Mouse (Mus musculus) lung, postnatal 0 days (tissue): ENCODE data around the gene Tssk3. TPM values are rescaled to one million over a fixed set of nuclear protein-coding genes. Genes with fewer than 3 reads are reported as not detected.

ENCODE experiments used
- ATAC-seq: fragments of 200-750 bp; cut with Nextera tagmentation; 2 replicates; pipeline ENCODE4 v1.8.0; 2017; ENCODE audit warnings: moderate library complexity
- DNase-seq: peaks from one replicate; pipeline ENCODE4 v3.0.0-alpha.2; 2016; ENCODE audit warnings: low spot score
- H3K27ac ChIP-seq: fragments of 300-500 bp; sonication (generic); 2 replicates; pipeline ENCODE4 v1.5.1; 2014; ENCODE audit warnings: antibody characterized with exemption, mild to moderate bottlenecking, low read length, mixed read lengths
- H3K27me3 ChIP-seq: fragments of 300-500 bp; sonication (generic); replicated peaks from 2 replicates; pipeline ENCODE4 v1.6.1; 2014; ENCODE audit warnings: low read length, mixed read lengths; ENCODE audit not compliant: insufficient read depth
- H3K36me3 ChIP-seq: fragments of 300-500 bp; sonication (generic); 2 replicates; pipeline ENCODE4 v1.6.1; 2014; ENCODE audit warnings: low read length, mixed read lengths; ENCODE audit not compliant: insufficient read depth
- H3K4me1 ChIP-seq: fragments of 300-500 bp; sonication (generic); 2 replicates; pipeline ENCODE4 v1.6.1; 2014; ENCODE audit warnings: antibody characterized with exemption, low read depth, low read length, mixed read lengths; ENCODE audit not compliant: insufficient read depth
- H3K4me2 ChIP-seq: fragments of 300-500 bp; sonication (generic); replicated peaks from 2 replicates; pipeline ENCODE4 v1.6.1; 2014; ENCODE audit warnings: low read depth, mild to moderate bottlenecking, low read length, moderate library complexity, mixed read lengths
- H3K4me3 ChIP-seq: fragments of 300-500 bp; sonication (generic); 2 replicates; pipeline ENCODE4 v1.5.1; 2014; ENCODE audit warnings: low read depth, low read length
- H3K9ac ChIP-seq: fragments of 300-500 bp; sonication (generic); replicated peaks from 2 replicates; pipeline ENCODE4 v1.6.1; 2014; ENCODE audit warnings: low read depth, mild to moderate bottlenecking
- H3K9me3 ChIP-seq: fragments of 300-500 bp; sonication (generic); 2 replicates; pipeline ENCODE4 v1.6.1; 2016; ENCODE audit warnings: low read length, mixed read lengths
- CTCF ChIP-seq: IDR thresholded peaks from 2 replicates; pipeline ENCODE4 v1.5.1; 2016; ENCODE audit warnings: antibody characterized with exemption, mild to moderate bottlenecking
- EP300 ChIP-seq: IDR thresholded peaks from 2 replicates; pipeline ENCODE4 v1.6.1; 2016; ENCODE audit warnings: antibody characterized with exemption, mild to moderate bottlenecking, control low read depth
- WGBS: fragments of 180-500 bp; shearing (Covaris S2); extraction: QIAGEN DNeasy Blood & Tissue Kit; methylation state at CpG from one replicate; pipeline ENCODE4 v1.1.7; 2014; 5-methylcytosine and 5-hydroxymethylcytosine counted together
- polyA plus RNA-seq: library from polyadenylated mRNA; unstranded; fragments of >200 nt; fragmentation: Nextera tagmentation; extraction: Ambion mirVana; gene quantifications from 2 replicates; pipeline ENCODE4 v1.2.1, GENCODE M21; 2015

The Tssk3 gene
- polyA plus RNA-seq, 1 experiment from 2014 or later: 0.12 TPM

- no peak overlapping the region for H3K9ac ChIP-seq
- ATAC-seq (no peak), DNase-seq (no peak)
- H3K27ac ChIP-seq: no peak overlapping the region
- H3K4me1 ChIP-seq: peaks cover 3% of the 10 kb centered on the region; the same call in 1 of the 2 replicates
- no peaks in the 10 kb centered on the region for H3K27me3 ChIP-seq
- no peak overlapping the region for H3K4me2 ChIP-seq
- TF ChIP-seq CTCF (no peak), EP300 (no peak)
- H3K9me3 ChIP-seq: no peaks in the 10 kb centered on the region
- no peak overlapping the region for H3K4me3 ChIP-seq
- no peaks in the 10 kb centered on the region for H3K36me3 ChIP-seq
- 56% methylated on average over 5 of the region's 5 CpGs for WGBS
These were observed 34.7 kb downstream of the Tssk3 start for GRCm38 (mm10) chr4:129456126-129456525.

- WGBS: 1% methylated on average over 5 of the region's 5 CpGs
- Histone ChIP-seq H3K9me3 (no peaks in the 10 kb centered on the region), H3K9ac (no peak overlapping the region), H3K4me1 (no peaks in the 10 kb centered on the region), H3K36me3 (no peaks in the 10 kb centered on the region), H3K4me3 (no peak overlapping the region), H3K27ac (no peak overlapping the region), H3K27me3 (no peaks in the 10 kb centered on the region), H3K4me2 (no peak overlapping the region)
- DNase-seq (peak; percentile 91), ATAC-seq (peak; percentile 82)
- TF ChIP-seq EP300 (no peak), CTCF (peak; percentile 98)
These were observed 35.6 kb downstream of the Tssk3 start for GRCm38 (mm10) chr4:129455265-129455664.

- TF ChIP-seq CTCF (0 out of 2 replicates have a peak, but pooled peaks have one; percentile 15), EP300 (no peak)
- WGBS: 63% methylated on average over 15 of the region's 15 CpGs
- Histone ChIP-seq H3K27me3 (no peaks in the 10 kb centered on the region), H3K4me2 (no peak overlapping the region), H3K9ac (no peak overlapping the region), H3K4me3 (no peak overlapping the region), H3K9me3 (no peaks in the 10 kb centered on the region), H3K36me3 (no peaks in the 10 kb centered on the region), H3K27ac (no peak overlapping the region), H3K4me1 (peaks cover 5% of the 10 kb centered on the region; the same call in 1 of the 2 replicates)
- ATAC-seq (peak; percentile 63), DNase-seq (peak; percentile 62)
These were observed 39.2 kb downstream of the Tssk3 start for GRCm38 (mm10) chr4:129451471-129452169.

- 60% methylated on average over 2 of the region's 2 CpGs for WGBS
- DNase-seq (no peak), ATAC-seq (no peak)
- no peaks in the 10 kb centered on the region for H3K36me3 ChIP-seq
- H3K9ac ChIP-seq: no peak overlapping the region
- no peaks in the 10 kb centered on the region for H3K9me3 ChIP-seq
- no peak overlapping the region for H3K4me2 ChIP-seq
- peaks cover 5% of the 10 kb centered on the region; the same call in 1 of the 2 replicates for H3K4me1 ChIP-seq
- no peak overlapping the region for H3K4me3 ChIP-seq
- H3K27me3 ChIP-seq: no peaks in the 10 kb centered on the region
- TF ChIP-seq EP300 (no peak), CTCF (peak; percentile 24; the same call in 1 of the 2 replicates)
- no peak overlapping the region for H3K27ac ChIP-seq
These were observed 40.0 kb downstream of the Tssk3 start for GRCm38 (mm10) chr4:129450851-129451250.

- Histone ChIP-seq H3K27ac (no peak overlapping the region), H3K9ac (no peak overlapping the region), H3K4me3 (no peak overlapping the region), H3K27me3 (no peaks in the 10 kb centered on the region), H3K36me3 (no peaks in the 10 kb centered on the region), H3K4me1 (peaks cover 5% of the 10 kb centered on the region; the same call in 1 of the 2 replicates), H3K4me2 (no peak overlapping the region), H3K9me3 (no peaks in the 10 kb centered on the region)
- 76% methylated on average over 6 of the region's 6 CpGs for WGBS
- DNase-seq (no peak), ATAC-seq (no peak)
- TF ChIP-seq CTCF (no peak), EP300 (no peak; the same call in 1 of the 2 replicates)
These were observed 42.1 kb downstream of the Tssk3 start for GRCm38 (mm10) chr4:129448713-129449112.

GRCm38 (mm10) chr4:129447778-129448563 lies 42.9 kb downstream of the Tssk3 start:
- Histone ChIP-seq H3K9ac (no peak overlapping the region), H3K27me3 (no peaks in the 10 kb centered on the region), H3K9me3 (no peaks in the 10 kb centered on the region), H3K27ac (peak overlapping the region; percentile 64; the same call in 1 of the 2 replicates), H3K4me1 (peaks cover 5% of the 10 kb centered on the region; the same call in 1 of the 2 replicates), H3K4me2 (no peak overlapping the region), H3K36me3 (no peaks in the 10 kb centered on the region), H3K4me3 (no peak overlapping the region)
- DNase-seq (peak; percentile 52), ATAC-seq (peak; percentile 81)
- WGBS: 60% methylated on average over 11 of the region's 11 CpGs
- TF ChIP-seq CTCF (no peak), EP300 (peak; percentile 28; the same call in 1 of the 2 replicates)
